Mouse (Mus musculus) embryonic facial prominence, embryonic 15.5 days (tissue): Measurements from ENCODE around the gene Ghdc. TPM values are rescaled to one million over a fixed set of nuclear protein-coding genes. Genes with fewer than 3 reads are reported as not detected.

Source experiments
- ATAC-seq: fragments of 200-750 bp; cut with Nextera tagmentation; 2 replicates; pipeline ENCODE4 v1.8.0; 2017; ENCODE audit warnings: low read depth, moderate TSS enrichment; ENCODE audit not compliant: insufficient number of reproducible peaks, low FRiP score, low TSS enrichment
- H3K27ac ChIP-seq: fragments of 300-500 bp; sonication (generic); replicated peaks from 2 replicates; pipeline ENCODE4 v1.5.1; 2015; ENCODE audit warnings: mild to moderate bottlenecking, inconsistent platforms
- H3K27me3 ChIP-seq: fragments of 300-500 bp; sonication (generic); 2 replicates; pipeline ENCODE4 v1.6.1; 2015; ENCODE audit warnings: inconsistent platforms
- H3K36me3 ChIP-seq: fragments of 300-500 bp; sonication (generic); 2 replicates; pipeline ENCODE4 v1.6.1; 2015; ENCODE audit warnings: mild to moderate bottlenecking, inconsistent platforms
- H3K4me1 ChIP-seq: fragments of 300-500 bp; sonication (generic); 2 replicates; pipeline ENCODE4 v1.6.1; 2015; ENCODE audit warnings: inconsistent platforms
- H3K4me2 ChIP-seq: fragments of 300-500 bp; sonication (generic); replicated peaks from 2 replicates; pipeline ENCODE4 v1.6.1; 2015; ENCODE audit warnings: mild to moderate bottlenecking, inconsistent platforms
- H3K4me3 ChIP-seq: fragments of 300-500 bp; sonication (generic); replicated peaks from 2 replicates; pipeline ENCODE4 v1.5.1; 2015; ENCODE audit warnings: mild to moderate bottlenecking, inconsistent platforms
- H3K9ac ChIP-seq: fragments of 300-500 bp; sonication (generic); 2 replicates; pipeline ENCODE4 v1.6.1; 2015; ENCODE audit warnings: inconsistent platforms
- H3K9me3 ChIP-seq: fragments of 300-500 bp; sonication (generic); replicated peaks from 2 replicates; pipeline ENCODE4 v1.6.1; 2016; ENCODE audit warnings: inconsistent platforms
- WGBS: fragments of 180-500 bp; shearing (Covaris S2); methylation state at CpG from one replicate; pipeline ENCODE4 v1.1.7; 2015; 5-methylcytosine and 5-hydroxymethylcytosine counted together
- polyA plus RNA-seq: library from polyadenylated mRNA; unstranded; fragments of >200 nt; fragmentation: Nextera tagmentation; extraction: Ambion mirVana; gene quantifications from 2 replicates; pipeline ENCODE4 v1.2.1, GENCODE M21; 2015

Gene Ghdc
- polyA plus RNA-seq, 1 experiment from 2014 or later = 9.2 TPM

- WGBS = 80% methylated on average over 4 of the region's 4 CpGs
- Histone ChIP-seq H3K27me3 (no peaks in the 10 kb centered on the region), H3K9me3 (no peaks in the 10 kb centered on the region), H3K4me2 (no peak overlapping the region), H3K36me3 (peaks cover 21% of the 10 kb centered on the region), H3K4me3 (no peak overlapping the region), H3K27ac (no peak overlapping the region), H3K9ac (no peak overlapping the region), H3K4me1 (peaks cover 12% of the 10 kb centered on the region)
- ATAC-seq = no peak
Measured at GRCm38 (mm10) chr11:100729976-100730375, 40.8 kb downstream of the Ghdc start.

- WGBS = 87% methylated on average over 6 of the region's 6 CpGs
- Histone ChIP-seq H3K9me3 (no peaks in the 10 kb centered on the region), H3K4me2 (no peak overlapping the region), H3K27me3 (no peaks in the 10 kb centered on the region), H3K36me3 (peaks cover 21% of the 10 kb centered on the region), H3K9ac (no peak overlapping the region), H3K27ac (no peak overlapping the region), H3K4me3 (no peak overlapping the region), H3K4me1 (peaks cover 18% of the 10 kb centered on the region)
- no peak for ATAC-seq
Measured at GRCm38 (mm10) chr11:100728601-100729000, 42.2 kb downstream of the Ghdc start.

- Histone ChIP-seq H3K4me1 (peaks cover 17% of the 10 kb centered on the region), H3K36me3 (peaks cover 16% of the 10 kb centered on the region), H3K4me3 (no peak overlapping the region), H3K27me3 (no peaks in the 10 kb centered on the region), H3K4me2 (no peak overlapping the region), H3K27ac (no peak overlapping the region), H3K9me3 (no peaks in the 10 kb centered on the region), H3K9ac (no peak overlapping the region)
- 79% methylated on average over 3 of the region's 3 CpGs for WGBS
- no peak for ATAC-seq
Measured at GRCm38 (mm10) chr11:100727201-100727600, 43.6 kb downstream of the Ghdc start.

- H3K27me3 ChIP-seq = no peaks in the 10 kb centered on the region
- no peak overlapping the region for H3K4me2 ChIP-seq
- no peaks in the 10 kb centered on the region for H3K9me3 ChIP-seq
- no peak for ATAC-seq
- peaks cover 33% of the 10 kb centered on the region for H3K4me1 ChIP-seq
- peak overlapping the region; percentile 1 for H3K27ac ChIP-seq
- H3K36me3 ChIP-seq = peaks cover 16% of the 10 kb centered on the region
- H3K9ac ChIP-seq = no peak overlapping the region
- 26% methylated on average over 5 of the region's 5 CpGs for WGBS
- no peak overlapping the region for H3K4me3 ChIP-seq
Measured at GRCm38 (mm10) chr11:100724919-100725512, 45.7 kb downstream of the Ghdc start.

DNA sequence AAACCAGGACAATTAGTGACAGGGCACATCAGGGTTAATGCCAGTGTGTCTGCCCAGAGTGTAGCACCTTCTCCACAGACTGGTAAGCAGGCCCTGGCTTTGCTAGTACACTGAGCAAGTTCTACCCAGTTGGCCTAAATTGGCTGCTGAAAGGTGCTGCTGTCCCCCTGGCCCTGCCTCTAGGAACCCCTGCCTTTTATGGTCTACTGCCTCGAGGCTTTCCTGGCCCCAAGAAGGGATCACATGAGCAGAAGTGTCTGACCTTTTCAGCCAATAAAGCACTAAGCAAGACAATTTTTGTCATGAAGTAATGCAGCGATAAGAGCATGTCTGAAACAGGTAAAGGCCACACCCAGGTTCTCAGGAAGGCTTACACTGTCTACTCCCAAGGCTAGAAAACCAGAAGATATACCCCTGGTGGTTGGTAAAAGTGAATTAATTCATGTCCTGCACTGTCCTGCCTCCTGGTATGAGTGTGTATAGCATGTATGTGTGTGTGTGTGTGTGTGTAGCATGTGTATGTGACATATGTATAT is 48.2 kb downstream of the Ghdc start:
- Histone ChIP-seq H3K4me1 (peaks cover 43% of the 10 kb centered on the region), H3K9ac (no peak overlapping the region), H3K9me3 (no peaks in the 10 kb centered on the region), H3K27me3 (no peaks in the 10 kb centered on the region), H3K4me2 (no peak overlapping the region), H3K4me3 (no peak overlapping the region), H3K36me3 (peaks cover 21% of the 10 kb centered on the region), H3K27ac (peak overlapping the region; percentile 65; the same call in 1 of the 2 replicates)
- ATAC-seq = no peak
- 50% methylated on average over 2 of the region's 2 CpGs for WGBS

DNA sequence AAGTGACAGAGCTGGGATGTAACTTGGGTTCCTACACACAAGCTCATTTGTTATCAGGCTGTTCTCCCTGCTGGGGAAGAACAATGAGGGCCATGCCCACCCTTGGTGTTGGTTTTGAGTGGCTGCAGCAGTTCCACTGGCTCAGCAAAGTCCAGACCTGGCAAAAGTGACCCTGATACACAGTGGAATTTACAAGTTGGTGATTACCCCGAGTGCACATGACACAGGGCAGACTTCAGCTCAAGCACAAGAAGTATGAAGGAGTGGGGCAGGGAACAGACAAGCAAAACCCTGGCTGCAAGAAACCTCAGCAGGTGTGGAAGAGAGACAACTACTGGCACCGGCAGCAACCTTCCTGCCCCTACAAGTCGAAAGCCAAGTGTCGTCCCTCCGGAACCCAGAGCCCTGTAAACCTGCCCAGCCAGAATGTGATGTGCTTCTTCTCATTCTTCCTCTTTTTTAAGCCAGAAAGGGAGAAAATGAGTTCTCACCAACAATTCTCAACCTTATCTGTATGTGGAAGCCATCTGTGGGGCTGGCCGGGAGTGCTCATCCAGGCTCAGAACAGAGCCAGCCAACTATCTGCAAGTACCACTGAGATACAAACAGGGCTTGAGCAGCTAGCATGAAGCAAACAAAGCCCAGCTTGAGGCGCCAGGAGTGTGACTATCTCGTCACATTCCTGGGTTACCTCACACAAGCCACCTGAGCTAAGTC is 48.8 kb downstream of the Ghdc start:
- no peaks in the 10 kb centered on the region for H3K27me3 ChIP-seq
- H3K36me3 ChIP-seq = peaks cover 28% of the 10 kb centered on the region
- H3K4me1 ChIP-seq = peaks cover 43% of the 10 kb centered on the region
- H3K9ac ChIP-seq = no peak overlapping the region
- no peak overlapping the region for H3K4me3 ChIP-seq
- H3K9me3 ChIP-seq = no peaks in the 10 kb centered on the region
- H3K4me2 ChIP-seq = no peak overlapping the region
- peak overlapping the region; percentile 65 for H3K27ac ChIP-seq
- no peak for ATAC-seq
- 55% methylated on average over 8 of the region's 8 CpGs for WGBS

DNA sequence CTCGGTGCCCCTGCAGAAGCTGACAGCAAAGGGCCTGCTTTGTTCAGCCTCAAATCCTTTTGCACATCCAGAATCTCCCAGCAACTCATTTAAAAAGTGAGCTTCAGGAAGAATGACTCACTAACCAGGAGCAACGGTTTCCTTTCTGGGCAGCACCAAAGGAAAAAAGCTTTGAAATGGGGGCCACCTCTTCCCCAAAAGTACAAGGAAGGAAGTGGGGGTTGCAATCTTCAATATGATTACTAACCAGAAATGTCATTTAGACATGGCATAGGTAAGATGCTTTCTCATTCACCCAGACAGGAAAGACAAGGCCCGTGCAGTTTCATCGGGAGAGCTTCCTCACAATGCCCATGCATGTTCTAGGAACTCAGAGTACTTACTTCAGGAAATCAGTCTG is 49.5 kb downstream of the Ghdc start:
- Histone ChIP-seq H3K4me3 (no peak overlapping the region), H3K27ac (peak overlapping the region; percentile 65), H3K27me3 (no peaks in the 10 kb centered on the region), H3K9me3 (no peaks in the 10 kb centered on the region), H3K9ac (no peak overlapping the region), H3K4me1 (peaks cover 43% of the 10 kb centered on the region), H3K36me3 (peaks cover 34% of the 10 kb centered on the region), H3K4me2 (no peak overlapping the region)
- 52% methylated on average over 4 of the region's 4 CpGs for WGBS
- ATAC-seq = no peak

DNA sequence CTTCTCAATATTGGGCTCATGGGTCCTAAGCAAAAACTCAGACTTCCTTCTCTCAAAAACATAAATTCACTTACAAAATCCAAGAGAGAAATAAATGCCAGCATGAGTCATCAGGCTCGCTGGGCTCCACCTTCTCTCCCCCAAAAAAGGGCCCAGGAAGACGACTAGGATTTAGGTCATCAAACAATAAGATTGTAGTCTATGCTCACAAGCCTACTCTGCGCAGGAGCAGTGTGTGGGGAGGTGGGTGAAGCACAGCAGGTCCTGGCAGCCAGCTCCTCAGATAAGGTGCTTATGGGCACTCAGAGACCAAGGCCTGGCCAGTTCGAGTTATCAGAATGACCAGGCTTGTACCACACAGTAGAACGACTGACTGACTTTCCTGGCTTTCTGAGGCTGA is 50.4 kb downstream of the Ghdc start:
- no peak overlapping the region for H3K9ac ChIP-seq
- 71% methylated on average over 5 of the region's 5 CpGs for WGBS

GRCm38 (mm10) chr11:100719893-100720292 is 50.9 kb downstream of the Ghdc start:
- WGBS = 76% methylated on average over 11 of the region's 11 CpGs
- H3K9ac ChIP-seq = no peak overlapping the region
- peak overlapping the region; percentile 59; the same call in 1 of the 2 replicates for H3K27ac ChIP-seq
- no peak overlapping the region for H3K4me2 ChIP-seq
- H3K36me3 ChIP-seq = peaks cover 45% of the 10 kb centered on the region
- H3K4me1 ChIP-seq = peaks cover 37% of the 10 kb centered on the region
- H3K9me3 ChIP-seq = no peaks in the 10 kb centered on the region
- H3K4me3 ChIP-seq = no peak overlapping the region
- ATAC-seq = no peak
- H3K27me3 ChIP-seq = no peaks in the 10 kb centered on the region

More for the DNA sequence above, 50.4 kb downstream of the Ghdc start:
- Histone ChIP-seq H3K4me3 (no peak overlapping the region), H3K4me1 (peaks cover 41% of the 10 kb centered on the region), H3K36me3 (peaks cover 44% of the 10 kb centered on the region), H3K9me3 (no peaks in the 10 kb centered on the region), H3K27me3 (no peaks in the 10 kb centered on the region), H3K4me2 (no peak overlapping the region), H3K27ac (peak overlapping the region; percentile 59)
- ATAC-seq = no peak

DNA sequence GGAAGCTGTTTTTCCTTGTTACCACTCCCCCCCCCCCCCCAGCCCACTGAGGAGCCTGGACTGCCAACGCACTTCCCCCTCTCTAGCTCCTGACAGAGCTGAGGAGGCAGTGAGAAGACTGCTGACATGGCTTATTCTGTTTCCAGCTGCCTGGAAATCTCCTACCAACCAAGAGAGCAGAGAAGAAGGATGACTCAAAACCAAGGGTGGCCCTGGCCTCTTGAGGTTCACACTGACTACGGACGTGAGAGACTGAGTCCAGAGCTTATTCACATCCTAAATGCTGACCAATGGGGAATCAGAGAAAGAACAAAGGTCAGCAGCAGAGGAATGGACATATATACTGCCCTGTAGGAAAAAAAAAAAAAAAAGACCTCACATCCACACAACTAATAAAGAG is 51.4 kb downstream of the Ghdc start:
- WGBS = 80% methylated on average over 3 of the region's 3 CpGs
- no peak overlapping the region for H3K9ac ChIP-seq
- H3K36me3 ChIP-seq = peaks cover 45% of the 10 kb centered on the region

GRCm38 (mm10) chr11:100718866-100719265 is 51.9 kb downstream of the Ghdc start:
- ATAC-seq = no peak

More for the DNA sequence above, 51.4 kb downstream of the Ghdc start:
- Histone ChIP-seq H3K4me2 (no peak overlapping the region), H3K4me1 (peaks cover 35% of the 10 kb centered on the region), H3K9me3 (no peaks in the 10 kb centered on the region), H3K4me3 (no peak overlapping the region), H3K27me3 (no peaks in the 10 kb centered on the region), H3K27ac (0 out of 2 replicates have a peak overlapping the region, but pooled peaks have one; percentile 60)
- ATAC-seq = no peak

More at GRCm38 (mm10) chr11:100718866-100719265, 51.9 kb downstream of the Ghdc start:
- peaks cover 45% of the 10 kb centered on the region for H3K36me3 ChIP-seq
- WGBS = 76% methylated on average over 4 of the region's 4 CpGs
- H3K27me3 ChIP-seq = no peaks in the 10 kb centered on the region
- 0 out of 2 replicates have a peak overlapping the region, but pooled peaks have one; percentile 60 for H3K27ac ChIP-seq
- no peak overlapping the region for H3K4me2 ChIP-seq
- no peak overlapping the region for H3K4me3 ChIP-seq
- H3K9me3 ChIP-seq = no peaks in the 10 kb centered on the region
- H3K4me1 ChIP-seq = peaks cover 39% of the 10 kb centered on the region
- H3K9ac ChIP-seq = no peak overlapping the region
